Mouse (Mus musculus): Measurements from ENCODE around the gene H2al2a.

- TF ChIP-seq POLR2A (IDR thresholded peaks at IDR 0.05; ENCODE audit: insufficient read depth, low read length) = no peak
- TF ChIP-seq EP300 (IDR thresholded peaks at IDR 0.05; ENCODE audit: insufficient read depth, low read depth, low read length) = peak; percentile 66; the same call in 1 of the 2 replicates
- TF ChIP-seq CTCF (IDR thresholded peaks at IDR 0.05; ENCODE audit: low read depth, low read length) = peak; percentile 77
Measured at GRCm38 (mm10) chr2:18027448-18028139, 30.8 kb upstream of the H2al2a start.

All from ES-Bruce4 (cell line).